Mouse (Mus musculus) erythroblast, embryonic 14.5 days (primary cell): ENCODE data around the gene Kcnip2.

Experiments
- GATA1 ChIP-seq: IDR thresholded peaks from 2 replicates; pipeline ENCODE4 v1.6.1; 2012; ENCODE audit warnings: low read length, inconsistent platforms, mixed read lengths
- TAL1 ChIP-seq: IDR thresholded peaks from 3 replicates; pipeline ENCODE4 v1.6.1; 2012; ENCODE audit warnings: low read length, inconsistent platforms, mixed read lengths

DNA sequence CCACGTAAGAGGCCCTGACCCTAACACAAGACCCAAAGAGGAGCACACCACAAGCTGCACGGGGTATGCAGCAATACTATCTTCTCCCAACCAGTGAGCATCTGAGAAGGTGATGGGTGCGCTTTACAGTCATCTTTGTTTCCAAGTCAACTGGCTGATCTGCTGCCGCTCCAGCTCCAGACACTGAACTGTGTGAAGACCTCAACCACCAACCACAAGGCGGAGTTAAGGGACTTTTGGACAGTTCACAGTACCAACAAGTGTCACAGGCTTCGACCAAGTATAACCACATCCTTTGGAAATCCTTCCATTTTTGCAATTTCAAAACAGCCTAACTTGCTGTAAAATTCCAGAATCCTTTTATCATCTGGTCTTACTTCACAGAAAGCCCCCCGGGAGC lies 64.0 kb downstream of the Kcnip2 start:
- TF ChIP-seq GATA1 = no peak
- no peak for TF ChIP-seq TAL1
